Comparison of ENCODE assay signal across 8 mouse cellular contexts in genomic region chr6:125379781-125380180, GRCm38 (mm10). TPM values are rescaled to one million over a fixed set of nuclear protein-coding genes. Genes with fewer than 3 reads are reported as not detected.
DNase-seq lines count a peak whose midpoint lies in the region; ATAC-seq and TF ChIP-seq lines count a peak whose summit lies in the region.

No protein-coding gene starts in this region.

- TF ChIP-seq CTCF in lung, embryonic 14.5 days (IDR thresholded peaks at IDR 0.05; ENCODE audit: low read depth) = no peak
- TF ChIP-seq CTCF in forebrain, postnatal 0 days (IDR thresholded peaks at IDR 0.05; ENCODE audit: low read depth) = no peak
- TF ChIP-seq CTCF in small intestine, adult 2 months (IDR thresholded peaks at IDR 0.05; ENCODE audit: extremely low read depth, insufficient read length, insufficient replicate concordance, low read depth, low read length) = no peak

- H3K27ac ChIP-seq in lung, embryonic 14.5 days (ENCODE audit: low read depth) = no peak overlapping the region
- H3K27ac ChIP-seq in forebrain, postnatal 0 days (ENCODE audit: low read depth, low read length) = no peak overlapping the region
- H3K27ac ChIP-seq in limb, embryonic 13.5 days = no peak overlapping the region
- peak overlapping the region; percentile 88 for H3K27ac ChIP-seq in small intestine, adult 2 months (ENCODE audit: insufficient read depth, low read depth, low read length)

- no peak for TF ChIP-seq POLR2A in small intestine, adult 2 months (IDR thresholded peaks at IDR 0.05; ENCODE audit: low read depth, low read length)

- ATAC-seq in lung, embryonic 14.5 days (ENCODE audit: insufficient read depth) = 0 out of 2 replicates have a peak, but pooled peaks have one; percentile 5
- ATAC-seq in forebrain, postnatal 0 days = no peak
- ATAC-seq in limb, embryonic 13.5 days (ENCODE audit: low FRiP score, low read depth) = no peak

- no peaks in the 10 kb centered on the region for H3K36me3 ChIP-seq in lung, embryonic 14.5 days (ENCODE audit: insufficient read depth)
- H3K36me3 ChIP-seq in forebrain, postnatal 0 days (ENCODE audit: insufficient read depth) = no peaks in the 10 kb centered on the region
- no peaks in the 10 kb centered on the region for H3K36me3 ChIP-seq in limb, embryonic 13.5 days
- peaks cover 17% of the 10 kb centered on the region for H3K36me3 ChIP-seq in small intestine, adult 2 months (ENCODE audit: control insufficient read depth, insufficient read depth, low read length)

- no peak overlapping the region for H3K9ac ChIP-seq in lung, embryonic 14.5 days
- no peak overlapping the region for H3K9ac ChIP-seq in forebrain, postnatal 0 days
- H3K9ac ChIP-seq in limb, embryonic 13.5 days = peak overlapping the region; percentile 58

- peaks cover 9% of the 10 kb centered on the region; the same call in 1 of the 2 replicates for H3K4me1 ChIP-seq in lung, embryonic 14.5 days (ENCODE audit: insufficient read depth)
- 0 out of 2 replicates have a peak, but pooled peaks cover 5% of the 10 kb centered on the region for H3K4me1 ChIP-seq in forebrain, postnatal 0 days (ENCODE audit: insufficient read depth)
- peaks cover 22% of the 10 kb centered on the region for H3K4me1 ChIP-seq in limb, embryonic 13.5 days
- H3K4me1 ChIP-seq in small intestine, adult 2 months (ENCODE audit: control insufficient read depth, insufficient read depth, insufficient read length, low read length) = peaks cover 27% of the 10 kb centered on the region

- 7% methylated on average over 9 of the region's 9 CpGs for WGBS in lung, embryonic 14.5 days
- 2% methylated on average over 9 of the region's 9 CpGs for WGBS in forebrain, postnatal 0 days
- 4% methylated on average over 9 of the region's 9 CpGs for WGBS in limb, embryonic 13.5 days
- WGBS in small intestine, adult 2 months = 35% methylated on average over 9 of the region's 9 CpGs

- intact Hi-C loops in gastrocnemius, postnatal 14 days (cut with DNase I; ENCODE audit: low total_unique reads) = no loop called here

- H3K4me3 ChIP-seq in lung, embryonic 14.5 days (ENCODE audit: low read depth, low read length) = peak overlapping the region; percentile 37
- no peak overlapping the region for H3K4me3 ChIP-seq in forebrain, postnatal 0 days (ENCODE audit: low read depth, low read length)
- H3K4me3 ChIP-seq in limb, embryonic 13.5 days = peak overlapping the region; percentile 47
- H3K4me3 ChIP-seq in small intestine, adult 2 months (ENCODE audit: low read depth, low read length) = peak overlapping the region; percentile 85

- H3K4me2 ChIP-seq in lung, embryonic 14.5 days = peak overlapping the region; percentile 73
- peak overlapping the region; percentile 42 for H3K4me2 ChIP-seq in forebrain, postnatal 0 days (ENCODE audit: low read depth)
- H3K4me2 ChIP-seq in limb, embryonic 13.5 days (replicated peaks) = peak overlapping the region; percentile 80

- peaks cover 26% of the 10 kb centered on the region for H3K27me3 ChIP-seq in lung, embryonic 14.5 days (ENCODE audit: insufficient read depth, low read length)
- peaks cover 31% of the 10 kb centered on the region for H3K27me3 ChIP-seq in forebrain, postnatal 0 days (ENCODE audit: insufficient read depth, low read length)
- H3K27me3 ChIP-seq in limb, embryonic 13.5 days = peaks cover 77% of the 10 kb centered on the region
- H3K27me3 ChIP-seq in small intestine, adult 2 months (ENCODE audit: control insufficient read depth, insufficient read depth, low read length) = no peaks in the 10 kb centered on the region

- H3K9me3 ChIP-seq in lung, embryonic 14.5 days (ENCODE audit: low read depth, low read length) = no peaks in the 10 kb centered on the region
- no peaks in the 10 kb centered on the region for H3K9me3 ChIP-seq in forebrain, postnatal 0 days (ENCODE audit: low read length)
- H3K9me3 ChIP-seq in limb, embryonic 13.5 days = no peaks in the 10 kb centered on the region

- DNase-seq in lung, embryonic 14.5 days = peak; percentile 28
- no peak for DNase-seq in lung, postnatal 4 days
- no peak for DNase-seq in forebrain, postnatal 0 days
- no peak for DNase-seq in gastrocnemius, postnatal 14 days
- no peak for DNase-seq in right cerebral cortex, adult 2 months (ENCODE audit: low spot score in 2 of 2)
- no peak for DNase-seq in urinary bladder, adult 2 months (ENCODE audit: low spot score)

RNA-seq across cellular contexts. Expression of gene Plekhg6, which starts 0.8 kb away (rescaled TPM):
- 0.22 and 0.51 TPM in 2 replicates for polyA plus RNA-seq in lung, embryonic 14.5 days (2014; fragmentation: Nextera tagmentation; extraction: Ambion mirVana)
- 0.15 and 1.00 TPM in 2 replicates for total RNA-seq in forebrain, postnatal 0 days (2014; rRNA removed)
- 0.16 TPM in 2 replicates for polyA plus RNA-seq in forebrain, postnatal 0 days (2015; fragmentation: Nextera tagmentation; extraction: Ambion mirVana)
- 0.67 and 0.86 TPM in 2 replicates for polyA plus RNA-seq in limb, embryonic 13.5 days (2015; fragmentation: Nextera tagmentation; extraction: Ambion mirVana)
- 26.0 and 66.6 TPM in 2 replicates for polyA plus RNA-seq in small intestine, adult 2 months (2012; rRNA removed)
- not detected for total RNA-seq in gastrocnemius, postnatal 14 days (2021)
- polyA plus RNA-seq in urinary bladder, adult 2 months (2012; rRNA removed) = 17.5 and 18.7 TPM in 2 replicates

RNA-seq across cellular contexts. Expression of gene Tnfrsf1a, which starts 30.6 kb away (rescaled TPM):
- 82.5 and 83.3 TPM in 2 replicates for polyA plus RNA-seq in lung, embryonic 14.5 days (2014; fragmentation: Nextera tagmentation; extraction: Ambion mirVana)
- total RNA-seq in forebrain, postnatal 0 days (2014; rRNA removed) = 6.8 and 12.1 TPM in 2 replicates
- polyA plus RNA-seq in forebrain, postnatal 0 days (2015; fragmentation: Nextera tagmentation; extraction: Ambion mirVana) = 13.2 and 13.6 TPM in 2 replicates
- 68.7 and 71.4 TPM in 2 replicates for polyA plus RNA-seq in limb, embryonic 13.5 days (2015; fragmentation: Nextera tagmentation; extraction: Ambion mirVana)
- polyA plus RNA-seq in small intestine, adult 2 months (2012; rRNA removed) = 90.5 and 207 TPM in 2 replicates
- 10 to 100 TPM; 42.1 to 42.3 TPM for total RNA-seq in gastrocnemius, postnatal 14 days (2021)
- 140 and 152 TPM in 2 replicates for polyA plus RNA-seq in urinary bladder, adult 2 months (2012; rRNA removed)

RNA-seq across cellular contexts. Expression of gene Scnn1a, which starts 59.3 kb away (rescaled TPM):
- polyA plus RNA-seq in lung, embryonic 14.5 days (2014; fragmentation: Nextera tagmentation; extraction: Ambion mirVana) = 1.8 and 2.2 TPM in 2 replicates
- 0.67 and 1.2 TPM in 2 replicates for total RNA-seq in forebrain, postnatal 0 days (2014; rRNA removed)
- polyA plus RNA-seq in forebrain, postnatal 0 days (2015; fragmentation: Nextera tagmentation; extraction: Ambion mirVana) = 1.0 and 1.5 TPM in 2 replicates
- polyA plus RNA-seq in limb, embryonic 13.5 days (2015; fragmentation: Nextera tagmentation; extraction: Ambion mirVana) = 1.1 and 1.4 TPM in 2 replicates
- polyA plus RNA-seq in small intestine, adult 2 months (2012; rRNA removed) = 11.7 and 11.9 TPM in 2 replicates
- total RNA-seq in gastrocnemius, postnatal 14 days (2021) = under 1 TPM; 0.22 to 0.27 TPM
- polyA plus RNA-seq in urinary bladder, adult 2 months (2012; rRNA removed) = 2.9 and 3.9 TPM in 2 replicates
